Mouse (Mus musculus) MEL (cell line): ENCODE data around the gene Trpd52l3. TPM values are rescaled to one million over a fixed set of nuclear protein-coding genes. Genes with fewer than 3 reads are reported as not detected.

Source experiments
- DNase-seq: peaks from one replicate; pipeline ENCODE4 v3.0.0; 2011; ENCODE audit warnings: low read depth, low spot score
- H3K27ac ChIP-seq: 2 replicates; pipeline ENCODE4 v1.5.1; 2012; ENCODE audit warnings: low read depth, mild to moderate bottlenecking, control low read depth, low read length, moderate library complexity; ENCODE audit not compliant: control insufficient read depth
- H3K27me3 ChIP-seq, 2 experiments: fragments of 150-350 bp in 1 of 2; sonication (generic) in 1 of 2; 2 replicates each; pipeline ENCODE4 v1.6.1; 2012; ENCODE audit warnings: low read length in 2 of 2, mild to moderate bottlenecking in 2 of 2, improper control_type of control experiment in 1 of 2, moderate library complexity in 1 of 2; ENCODE audit not compliant: insufficient read depth in 2 of 2, control insufficient read depth in 1 of 2
- H3K36me3 ChIP-seq, 2 experiments: 2 replicates each; pipeline ENCODE4 v1.6.1; 2012 to 2014; ENCODE audit warnings: low read length in 2 of 2, improper control_type of control experiment in 1 of 2, inconsistent platforms in 1 of 2, mild to moderate bottlenecking in 1 of 2; ENCODE audit not compliant: insufficient read depth in 2 of 2, control insufficient read depth in 1 of 2
- H3K4me1 ChIP-seq, 2 experiments: fragments of 150-350 bp in 1 of 2; sonication (generic) in 1 of 2; 2 replicates each; pipeline ENCODE4 v1.6.1; 2012; ENCODE audit warnings: low read length in 2 of 2, improper control_type of control experiment in 1 of 2, mild to moderate bottlenecking in 1 of 2; ENCODE audit not compliant: insufficient read depth in 2 of 2, control insufficient read depth in 1 of 2
- H3K4me3 ChIP-seq, 2 experiments: fragments of 150-350 bp in 1 of 2; sonication (generic) in 1 of 2; 2 replicates each; pipeline ENCODE4 v1.5.1; 2012; ENCODE audit warnings: low read depth in 2 of 2, low read length in 2 of 2, mild to moderate bottlenecking in 2 of 2, moderate library complexity in 2 of 2, control low read depth in 1 of 2, improper control_type of control experiment in 1 of 2; ENCODE audit not compliant: control insufficient read depth in 1 of 2, insufficient read depth in 1 of 2
- H3K79me2 ChIP-seq: 2 replicates; pipeline ENCODE4 v1.6.1; 2012; ENCODE audit warnings: mild to moderate bottlenecking, low read length, moderate library complexity; ENCODE audit not compliant: control insufficient read depth, poor library complexity, insufficient read depth
- H3K9ac ChIP-seq: 2 replicates; pipeline ENCODE4 v1.6.1; 2012; ENCODE audit warnings: low read depth, mild to moderate bottlenecking, control low read depth, low read length, moderate library complexity; ENCODE audit not compliant: control insufficient read depth, poor library complexity, severe bottlenecking
- H3K9me3 ChIP-seq: fragments of 150-350 bp; sonication (generic); replicated peaks from 2 replicates; pipeline ENCODE4 v1.6.1; 2012; ENCODE audit warnings: mild to moderate bottlenecking, low read length, improper control_type of control experiment, moderate library complexity; ENCODE audit not compliant: insufficient read depth
- MAFK ChIP-seq: IDR thresholded peaks from 2 replicates; pipeline ENCODE4 v1.6.1; 2011; ENCODE audit warnings: low read depth, mild to moderate bottlenecking, low read length, improper control_type of control experiment, borderline replicate concordance
- RCOR1 ChIP-seq: IDR thresholded peaks from 2 replicates; pipeline ENCODE4 v1.6.1; 2012; ENCODE audit warnings: low read depth, mild to moderate bottlenecking, inconsistent platforms, low read length, improper control_type of control experiment
- ZMIZ1 ChIP-seq: IDR thresholded peaks from 2 replicates; pipeline ENCODE4 v1.6.1; 2012; ENCODE audit warnings: low read depth, mild to moderate bottlenecking, inconsistent platforms, low read length, improper control_type of control experiment, moderate library complexity
- polyA plus RNA-seq, 2 experiments: library from polyadenylated mRNA; stranded (reverse) in 1 of 2; unstranded in 1 of 2; fragments of >175 nt in 1 of 2; fragments of >200 nt in 1 of 2; gene quantifications; 2 replicates each; pipeline versions ENCODE4 v1.2.1 to v1.2.4; 2012; ENCODE audit warnings: low replicate concordance in 2 of 2, low read depth in 1 of 2; ENCODE audit not compliant: insufficient read length in 2 of 2, insufficient read depth in 1 of 2, missing spikeins in 1 of 2
- total RNA-seq: library from RNA; depleted of rRNA; stranded (reverse); fragments of 300-350 nt; gene quantifications from 2 replicates; pipeline ENCODE4 v1.2.3, GENCODE M21; 2012; rRNA removed

Gene Trpd52l3
- total and polyA plus RNA-seq, 3 experiments: not detected

DNA sequence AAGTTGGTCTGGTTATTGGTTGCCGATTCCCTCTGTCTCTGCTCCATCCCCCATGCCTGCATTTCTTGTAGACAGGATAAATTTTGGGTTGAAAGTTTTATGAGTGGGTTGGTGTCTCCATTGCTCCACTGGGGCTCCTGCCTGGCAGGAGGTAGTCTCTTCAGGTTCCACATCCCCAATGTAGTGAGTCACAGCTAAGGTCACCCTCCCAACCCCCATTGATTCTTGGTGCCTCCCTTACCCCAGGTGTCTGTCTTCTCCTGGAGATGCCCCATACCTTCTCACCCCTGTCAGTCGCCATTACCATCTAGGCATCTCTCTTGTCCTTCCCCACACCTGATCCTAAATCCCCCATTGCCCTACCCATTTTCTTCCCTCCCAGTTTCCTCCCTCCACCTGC is 50.6 kb downstream of the Trpd52l3 start:
- peaks cover 7 to 18% of the 10 kb centered on the region in 2 experiments for H3K4me1 ChIP-seq
- H3K36me3 ChIP-seq: peaks cover 7 to 25% of the 10 kb centered on the region in 2 experiments
- H3K79me2 ChIP-seq: peaks cover 27% of the 10 kb centered on the region
- TF ChIP-seq MAFK: no peak
- no peak for TF ChIP-seq ZMIZ1
- TF ChIP-seq RCOR1: no peak
- no peak for DNase-seq
- no peak overlapping the region for H3K27ac ChIP-seq
- H3K27me3 ChIP-seq: no peaks in the 10 kb centered on the region
- H3K9me3 ChIP-seq: no peaks in the 10 kb centered on the region
- H3K9ac ChIP-seq: no peak overlapping the region
- no peak overlapping the region for H3K4me3 ChIP-seq

Other genes with a start within 250 kb of the Trpd52l3 start
- 19.9 and 20.6 TPM in 2 replicates for gene 9930021J03Rik, start 197.8 kb upstream of the Trpd52l3 start, total RNA-seq
- gene 9930021J03Rik, start 197.8 kb upstream of the Trpd52l3 start, polyA plus RNA-seq: 100 to 1,000 TPM in 1 of 2 experiments, 10 to 100 TPM in 1; 40.9 to 216 TPM
- gene Ranbp6, start 190.8 kb upstream of the Trpd52l3 start, total RNA-seq: 18.3 and 22.6 TPM in 2 replicates
- 10 to 100 TPM in 1 of 2 experiments, not detected in 1; 23.7 TPM for gene Ranbp6, start 190.8 kb upstream of the Trpd52l3 start, polyA plus RNA-seq
- gene Il33, start 78.7 kb upstream of the Trpd52l3 start, total RNA-seq: not detected in 2 replicates
- gene Il33, start 78.7 kb upstream of the Trpd52l3 start, polyA plus RNA-seq: under 1 TPM in 1 of 2 experiments, not detected in 1; 0.17 TPM
- 18.0 and 19.8 TPM in 2 replicates for gene Uhrf2, start 26.7 kb downstream of the Trpd52l3 start, total RNA-seq
- 10 to 100 TPM in 1 of 2 experiments, not detected in 1; 19.0 TPM for gene Uhrf2, start 26.7 kb downstream of the Trpd52l3 start, polyA plus RNA-seq
- 0.04 and 0.10 TPM in 2 replicates for gene Gldc, start 171.6 kb downstream of the Trpd52l3 start, total RNA-seq
- gene Gldc, start 171.6 kb downstream of the Trpd52l3 start, polyA plus RNA-seq: 1 to 10 TPM in 1 of 2 experiments, not detected in 1; 1.2 TPM
- not detected in 2 replicates for gene Mbl2, start 229.2 kb downstream of the Trpd52l3 start, total RNA-seq
- gene Mbl2, start 229.2 kb downstream of the Trpd52l3 start, polyA plus RNA-seq: not detected